Mouse (Mus musculus): ENCODE results near the gene Mical3. TPM values are rescaled to one million over a fixed set of nuclear protein-coding genes. Genes with fewer than 3 reads are reported as not detected.
A peak's percentile ranks its signal among the peaks of the same experiment; 100 is the strongest.

The Mical3 gene
- 100 to 1,000 TPM in 1 of 2 experiments, 10 to 100 TPM in 1; 88.3 to 103 TPM for total RNA-seq (2021)

DNA sequence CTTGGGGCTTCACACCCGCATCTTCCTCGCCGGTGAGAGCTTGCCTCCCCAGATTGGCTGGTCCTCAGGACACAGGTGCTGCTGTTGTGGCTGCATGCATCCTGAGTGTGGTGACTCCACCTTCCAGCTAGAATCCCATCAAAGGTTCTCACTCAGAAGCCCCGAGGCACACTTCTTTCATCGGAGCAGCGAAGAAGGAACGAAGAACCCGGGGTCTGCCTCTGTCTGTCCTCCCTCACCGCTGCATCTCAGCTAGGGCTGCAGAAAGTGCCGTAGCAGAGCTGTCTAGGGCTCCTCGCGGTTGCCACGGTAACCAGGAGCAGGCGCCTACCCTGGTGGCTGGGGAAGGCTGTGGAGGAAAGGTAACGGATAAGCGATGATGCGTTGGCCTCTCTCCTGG is at the start of gene Mical3:
Gene Mical3, minus strand, starts transcription at position 227 of the 400 bp plus-strand sequence.
- peak; percentile 67 to 72 for DNase-seq

DNA sequence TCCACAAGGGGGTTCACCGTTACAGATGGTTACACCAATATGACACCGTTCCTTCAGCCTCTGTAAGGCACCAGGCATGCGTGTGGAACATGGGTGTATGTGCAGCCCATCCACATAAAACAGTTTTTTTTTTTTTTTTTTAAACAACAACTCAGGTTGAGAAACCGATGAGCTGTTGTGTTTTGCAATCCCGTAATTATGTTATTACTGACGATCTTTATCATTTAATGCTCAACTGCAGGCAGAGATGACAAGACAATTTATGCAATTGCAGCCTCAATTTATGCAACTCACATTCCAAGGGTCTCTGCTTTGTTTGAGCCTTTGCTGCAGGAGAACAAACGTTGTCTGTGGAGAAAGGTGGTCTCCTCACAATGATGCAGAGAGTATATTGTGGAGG is 49.0 kb upstream of the Mical3 start:
- DNase-seq = no peak

DNA sequence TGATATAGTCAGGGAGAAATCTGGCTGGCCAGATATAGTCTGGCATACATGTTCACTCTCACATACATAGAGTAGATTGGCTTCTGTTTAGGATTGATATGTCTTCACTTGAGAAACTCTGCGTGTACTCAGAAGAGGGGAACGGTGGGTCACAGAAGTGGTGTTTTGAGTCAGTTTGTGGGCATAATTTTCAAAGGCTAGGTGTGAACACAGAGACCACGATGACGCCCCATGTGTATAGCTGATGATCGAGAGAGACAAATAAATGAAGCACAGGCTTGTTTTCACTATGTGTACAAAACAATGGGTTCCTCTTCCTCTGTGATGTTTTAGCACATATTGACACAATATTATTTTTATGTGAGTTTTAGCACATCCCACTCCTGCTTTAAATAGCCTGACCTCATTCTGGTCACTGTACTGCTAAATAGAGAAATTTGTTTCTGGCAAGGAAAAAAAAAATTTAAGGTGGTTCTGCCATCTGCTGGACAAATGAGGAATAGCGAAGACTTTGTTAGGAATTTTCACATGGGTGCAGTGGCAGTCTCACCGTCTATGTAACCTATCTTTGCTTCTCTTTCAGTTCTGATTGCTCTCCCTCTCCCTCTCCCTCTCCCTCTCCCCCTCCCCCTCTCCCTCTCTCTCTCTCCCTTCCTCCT is 48.0 kb upstream of the Mical3 start:
- peak in 1 of 2 experiments; percentile 57 for DNase-seq

DNA sequence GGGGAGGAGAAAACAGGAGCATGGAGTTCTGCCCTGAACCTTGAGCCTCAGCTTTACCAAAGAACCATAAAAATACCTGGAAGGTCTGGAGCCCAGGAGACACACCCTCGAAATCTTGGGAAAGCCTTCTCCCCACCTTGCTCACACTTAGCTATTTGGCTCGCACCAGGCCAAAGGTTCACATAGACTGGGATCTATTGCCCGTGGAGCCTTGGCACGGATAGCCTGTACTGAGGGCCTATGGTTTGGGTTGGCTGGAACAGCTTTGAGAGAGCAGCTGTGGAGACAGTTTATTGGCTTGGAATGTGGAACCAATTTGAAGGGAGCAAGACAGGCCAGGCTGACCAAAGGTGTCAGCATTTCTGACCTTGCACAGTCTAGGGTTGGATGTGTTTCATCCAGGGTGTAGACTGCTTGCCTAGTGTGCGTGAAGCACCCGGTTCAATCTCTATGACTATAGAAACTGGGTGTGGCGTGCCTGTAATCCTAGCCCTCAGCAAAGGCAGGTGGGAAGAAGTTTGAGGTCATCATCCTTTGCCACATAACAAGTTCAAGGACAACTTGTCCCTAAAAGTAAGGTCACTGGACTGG is 46.4 kb upstream of the Mical3 start:
- no peak for DNase-seq

DNA sequence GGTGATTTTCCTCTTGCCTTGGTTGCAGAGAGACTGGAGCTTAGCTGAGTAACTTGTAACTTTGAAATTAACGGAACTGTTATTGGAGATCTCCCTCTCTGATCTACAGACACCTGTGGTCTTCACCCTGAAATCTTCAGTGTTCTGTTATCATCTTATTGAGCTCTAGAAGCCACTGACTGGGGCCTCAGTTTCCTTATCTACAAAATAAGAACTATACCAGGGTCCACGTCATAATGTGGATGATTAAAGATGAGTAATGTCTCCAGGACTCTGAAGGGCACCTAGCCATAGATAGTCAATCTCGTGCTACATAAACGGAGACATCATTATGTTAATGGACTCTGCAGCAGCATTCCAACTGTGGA is 45.9 kb upstream of the Mical3 start:
- no peak for DNase-seq

DNA sequence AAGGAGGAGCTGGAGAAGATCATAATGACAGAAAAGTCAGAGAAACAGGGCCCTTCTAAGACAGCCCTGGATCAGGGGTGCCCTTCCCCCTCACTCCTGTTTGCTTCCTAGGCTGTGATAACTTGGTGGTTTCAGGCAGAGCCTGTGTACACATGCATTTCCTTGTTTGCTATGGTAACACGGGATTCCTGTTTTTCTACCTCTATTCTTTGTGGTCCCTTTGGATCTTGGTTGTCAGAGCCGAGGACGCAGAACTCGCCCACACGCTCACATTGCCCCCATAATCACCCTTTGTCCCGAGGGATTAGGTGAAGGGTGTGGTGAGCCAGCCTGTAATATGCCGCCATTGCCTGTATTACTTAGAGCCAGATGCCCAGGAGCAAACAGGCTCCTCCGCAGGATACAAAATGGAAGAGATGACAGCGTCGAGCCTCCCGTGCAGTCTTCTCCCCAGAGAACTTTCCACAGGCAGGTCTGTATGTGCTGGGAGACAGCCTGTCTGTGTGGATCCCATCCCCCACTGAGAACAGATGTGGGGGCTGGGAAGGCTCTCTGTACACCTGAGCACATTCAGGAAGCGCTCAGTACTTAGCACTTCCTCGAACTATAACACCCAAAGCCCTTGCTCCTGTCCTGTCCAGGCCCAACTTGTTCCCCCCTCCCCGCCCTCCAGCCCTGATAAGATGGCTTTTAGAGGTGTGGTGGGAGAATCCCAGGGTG is 45.4 kb upstream of the Mical3 start:
- DNase-seq = no peak

DNA sequence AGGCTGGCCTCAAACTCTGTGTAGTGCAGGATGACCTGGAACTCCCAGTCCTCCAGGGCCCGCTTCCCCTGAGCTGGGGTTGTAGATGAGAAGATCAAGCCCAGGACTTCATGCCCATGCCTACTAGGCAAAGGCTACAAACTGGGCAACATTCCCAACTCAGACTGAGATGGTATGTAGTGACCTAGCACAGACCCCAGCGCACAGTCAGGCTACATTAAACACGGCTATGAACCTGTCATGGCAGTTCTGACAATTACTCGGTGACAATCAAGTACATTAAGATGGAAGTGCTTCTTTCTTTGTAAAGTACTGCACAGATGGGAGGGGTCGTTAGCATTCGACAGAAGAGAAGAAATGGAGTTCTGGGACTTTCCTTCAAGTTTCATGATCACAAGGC is 44.0 kb upstream of the Mical3 start:
- no peak for DNase-seq

DNA sequence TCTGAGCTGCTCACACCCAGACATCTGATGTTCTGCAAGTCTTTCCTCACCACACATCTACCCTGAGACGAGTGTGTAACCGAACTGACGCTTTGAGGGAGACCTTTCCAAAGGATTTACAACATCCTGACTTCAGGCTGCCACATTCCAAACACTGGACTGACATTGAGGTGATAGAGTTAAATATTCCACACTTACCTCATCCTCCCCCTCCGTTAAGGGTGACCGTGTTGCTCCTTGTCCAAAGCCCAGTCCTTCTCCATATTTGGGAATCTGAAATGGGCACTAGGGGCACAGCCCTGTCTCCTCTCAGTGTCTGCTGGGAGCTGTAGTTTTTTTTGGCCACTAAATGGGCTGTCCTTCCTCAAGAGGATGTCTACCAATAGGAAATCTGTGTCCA is 42.7 kb upstream of the Mical3 start:
- DNase-seq = no peak

DNA sequence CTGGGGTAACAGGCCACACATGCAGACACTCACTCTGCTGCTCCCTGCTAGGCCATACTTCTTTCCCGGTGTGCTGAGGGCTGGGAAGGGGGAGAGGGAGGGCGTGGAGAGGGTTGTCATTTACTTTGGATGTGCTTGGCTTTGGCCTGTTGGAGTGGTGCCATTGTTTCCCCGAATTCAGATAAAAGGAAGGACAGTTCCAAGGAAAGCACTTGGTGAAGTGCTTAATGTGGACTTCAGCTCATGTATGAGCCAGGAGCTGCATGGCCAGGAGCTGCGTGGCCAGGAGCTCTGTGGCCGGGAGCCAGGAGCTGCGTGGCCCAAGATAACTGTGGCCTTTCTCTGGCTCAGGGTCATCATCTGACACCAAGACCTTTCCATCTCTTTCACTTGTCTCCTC is 40.3 kb upstream of the Mical3 start:
- no peak for DNase-seq

DNA sequence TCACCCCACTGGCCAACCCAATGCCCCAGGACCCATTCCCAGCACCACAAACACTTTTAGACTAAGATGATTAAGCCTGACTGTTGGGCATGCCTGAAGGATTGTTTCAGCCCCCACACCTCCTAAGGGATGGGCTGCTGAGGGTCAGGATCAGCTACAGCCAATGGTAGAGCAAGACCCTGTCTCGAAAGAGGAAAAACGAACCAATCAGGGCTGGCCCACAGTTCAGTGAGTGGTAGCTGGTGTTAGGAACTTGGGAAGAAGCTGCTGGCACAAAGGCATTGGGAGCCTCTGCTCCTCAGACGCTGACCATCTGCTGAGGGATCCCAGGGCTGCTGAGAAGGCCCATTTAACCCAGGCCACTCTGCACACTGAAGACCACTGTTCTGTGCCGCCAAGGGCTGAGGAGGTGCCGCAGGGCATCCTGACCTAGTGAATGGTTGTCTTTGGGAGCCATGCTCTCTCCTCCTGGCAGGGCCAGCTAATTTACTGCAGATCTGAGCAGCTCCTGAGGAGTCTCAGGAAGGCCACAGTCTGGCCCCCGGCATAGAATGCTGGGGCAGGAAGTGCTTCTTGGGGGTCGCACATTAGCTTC is 36.7 kb upstream of the Mical3 start:
- DNase-seq = no peak

DNA sequence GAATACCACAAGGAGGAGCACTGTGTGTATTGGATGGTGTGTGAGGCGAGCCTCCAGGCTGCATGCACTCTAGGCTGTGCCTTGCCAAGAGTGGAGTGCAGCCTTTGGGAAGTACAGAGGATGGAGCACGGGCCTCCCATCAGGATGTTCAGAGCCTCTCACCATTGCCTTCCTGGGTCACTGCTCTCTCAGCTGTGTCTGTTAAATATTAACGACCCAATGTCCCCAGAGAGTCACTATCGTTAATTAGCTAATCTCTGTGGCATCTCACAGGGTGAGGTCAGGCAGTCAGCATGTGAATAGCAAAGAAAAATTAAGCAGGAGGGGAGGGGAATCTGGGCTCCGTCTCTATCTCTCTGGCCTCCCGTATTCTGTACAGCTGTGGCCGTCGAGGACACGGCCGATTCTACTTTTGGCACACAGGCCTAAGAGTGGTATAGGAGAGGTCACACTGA is 35.3 kb upstream of the Mical3 start:
- no peak for DNase-seq

DNA sequence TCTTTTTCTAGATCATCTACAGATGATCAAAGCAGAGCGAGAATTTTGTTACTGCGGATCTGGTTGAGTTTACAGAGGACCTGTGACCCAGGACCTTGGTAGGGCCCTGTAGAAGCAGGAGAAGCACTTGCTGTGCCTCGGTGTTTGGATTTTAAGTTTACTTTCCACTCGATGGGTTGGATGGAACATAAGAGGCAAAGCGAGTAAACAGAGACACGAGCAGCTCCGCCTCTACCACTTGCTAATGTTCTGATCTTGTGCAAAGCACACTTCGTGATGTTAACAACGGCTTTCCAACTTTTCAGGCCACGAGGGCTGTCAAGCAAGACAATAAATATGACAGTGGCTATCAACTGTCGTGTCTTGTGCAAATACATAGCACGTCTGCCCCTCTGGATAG is 31.8 kb upstream of the Mical3 start:
- DNase-seq = no peak

DNA sequence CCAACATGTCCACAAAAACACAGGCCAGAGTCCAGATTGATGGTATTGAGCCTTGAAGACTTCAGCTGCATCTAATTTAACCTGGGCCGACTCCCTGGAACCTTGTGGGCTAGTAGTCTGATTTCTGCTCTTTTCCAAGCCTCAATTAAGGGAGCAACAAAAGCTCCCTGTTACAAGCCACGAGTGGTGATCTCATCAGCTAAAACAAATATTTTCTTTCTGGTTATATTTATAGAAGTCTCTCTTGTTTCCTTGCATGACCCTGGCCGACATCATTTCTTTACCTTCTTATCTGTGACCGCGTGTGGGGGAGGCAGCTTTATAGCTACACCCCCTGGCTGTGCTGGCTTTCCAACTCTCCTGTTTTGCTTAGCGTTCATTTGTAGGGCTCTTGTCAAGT is 29.3 kb upstream of the Mical3 start:
- no peak for DNase-seq

DNA sequence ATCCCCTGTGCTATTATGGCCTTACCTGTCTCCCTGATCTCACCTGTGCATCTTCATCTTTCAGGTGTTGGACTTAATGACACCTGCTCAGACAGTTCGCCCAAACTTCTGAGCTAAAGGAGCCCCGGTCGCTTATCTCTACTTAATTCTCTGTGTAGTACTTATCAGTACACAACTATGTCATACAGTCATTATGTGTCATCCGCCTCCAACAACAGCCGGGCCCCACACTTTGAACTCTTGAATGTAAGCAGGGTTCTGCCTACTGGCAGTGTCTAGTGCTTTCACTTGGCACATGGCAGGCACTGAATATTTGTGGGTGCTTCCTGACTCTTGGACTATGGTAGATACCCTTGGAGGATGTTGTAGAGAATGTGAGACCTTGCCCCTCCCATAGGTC is 28.8 kb upstream of the Mical3 start:
- no peak for DNase-seq

DNA sequence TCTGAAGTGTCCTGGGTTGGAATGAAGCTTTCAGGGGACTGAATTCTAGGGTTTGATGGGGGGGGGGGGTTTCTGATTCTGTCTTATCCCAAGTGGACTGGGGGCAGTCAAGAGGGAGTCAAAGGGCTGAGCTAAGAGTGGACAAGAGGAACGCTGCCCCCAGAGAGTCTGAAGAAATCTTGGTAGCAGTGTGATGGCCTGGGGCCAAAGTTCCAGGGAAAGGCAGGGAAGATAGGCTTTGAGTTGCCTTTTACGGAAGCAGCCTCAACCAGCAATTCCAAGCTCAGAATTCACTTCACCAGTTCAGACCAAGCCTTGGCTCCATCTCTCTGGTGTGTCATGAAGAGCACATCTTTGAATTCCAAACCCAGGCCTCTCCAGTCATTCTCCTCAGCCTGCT is 25.2 kb upstream of the Mical3 start:
- DNase-seq = no peak

DNA sequence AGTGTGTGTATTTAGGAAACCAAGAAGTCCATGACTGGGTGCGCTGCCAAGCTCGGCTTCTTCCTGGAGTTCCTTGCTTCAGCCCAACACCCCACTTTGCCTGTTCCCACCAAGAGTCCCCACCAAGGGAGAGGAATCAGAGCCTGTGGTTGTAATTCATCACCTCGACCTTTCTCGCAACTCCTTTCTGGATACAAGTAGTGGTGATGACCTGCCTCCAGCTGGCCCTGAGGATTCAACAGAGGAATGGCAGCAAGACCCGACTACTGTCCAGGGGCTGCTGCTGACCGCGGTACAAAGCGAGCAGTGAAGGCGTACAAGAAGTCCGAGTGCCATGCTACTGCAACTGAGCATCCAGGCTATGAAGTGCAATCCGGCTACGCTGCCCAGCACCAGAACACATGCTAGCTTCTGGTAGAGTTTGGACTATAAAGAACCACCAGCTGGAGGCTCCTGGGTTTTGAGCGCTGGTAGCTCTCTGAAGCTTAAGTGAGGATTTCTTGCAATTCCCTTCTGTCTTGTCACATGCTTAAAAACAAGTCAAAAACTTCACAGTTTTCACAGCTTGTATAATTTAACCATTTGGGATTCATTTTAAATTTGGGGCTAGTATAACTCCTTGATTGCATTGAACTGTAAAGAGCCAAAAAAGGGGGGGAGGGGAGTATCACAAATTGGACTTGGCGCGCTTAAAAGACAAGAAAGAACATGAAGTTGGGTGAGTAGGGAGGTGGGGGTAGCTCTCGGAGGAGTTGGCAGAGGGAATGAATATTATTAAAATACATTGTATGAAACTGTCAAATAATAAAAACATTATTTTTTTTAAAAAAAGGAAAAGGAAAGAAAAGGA is 23.9 kb upstream of the Mical3 start:
- no peak for DNase-seq

DNA sequence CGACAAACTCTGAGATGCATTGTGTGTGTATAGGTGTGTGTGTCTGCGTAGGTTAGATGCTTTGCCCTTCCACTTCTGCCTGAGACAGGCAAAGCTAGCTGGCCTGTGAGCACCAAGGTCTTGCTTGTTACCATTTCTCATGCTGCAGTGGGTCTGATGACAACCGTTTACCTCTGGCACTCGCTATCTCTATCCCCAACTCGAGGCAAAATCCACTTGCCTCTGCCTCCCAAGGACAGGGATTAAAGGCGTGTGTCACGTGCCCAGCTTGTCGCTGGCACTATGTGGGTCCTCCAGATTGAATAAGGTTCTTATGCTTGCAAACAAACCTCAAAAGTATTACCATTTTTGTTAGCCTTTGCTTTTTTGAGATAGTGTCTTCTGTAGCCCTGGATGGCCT is 22.4 kb upstream of the Mical3 start:
- no peak for DNase-seq

DNA sequence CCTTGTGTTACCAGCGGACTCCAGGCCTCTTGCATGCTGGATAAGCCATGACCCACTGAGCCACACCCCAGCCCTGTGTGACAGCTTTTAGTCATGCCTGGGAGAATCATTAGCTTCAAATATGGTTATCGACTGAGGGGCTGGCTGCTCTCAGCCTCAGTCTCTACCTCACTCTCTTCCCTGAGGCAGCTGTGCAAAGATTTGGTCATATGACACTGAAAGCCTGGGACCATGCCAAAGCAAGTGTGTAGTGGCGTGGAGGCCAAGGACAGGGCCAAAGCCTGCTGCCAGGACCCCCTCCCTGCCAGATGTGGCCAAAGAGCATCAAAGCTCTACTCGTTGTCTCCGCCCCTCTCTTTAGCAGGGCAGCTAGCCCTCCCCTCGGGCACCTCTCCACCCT is 20.9 kb upstream of the Mical3 start:
- no peak for DNase-seq

DNA sequence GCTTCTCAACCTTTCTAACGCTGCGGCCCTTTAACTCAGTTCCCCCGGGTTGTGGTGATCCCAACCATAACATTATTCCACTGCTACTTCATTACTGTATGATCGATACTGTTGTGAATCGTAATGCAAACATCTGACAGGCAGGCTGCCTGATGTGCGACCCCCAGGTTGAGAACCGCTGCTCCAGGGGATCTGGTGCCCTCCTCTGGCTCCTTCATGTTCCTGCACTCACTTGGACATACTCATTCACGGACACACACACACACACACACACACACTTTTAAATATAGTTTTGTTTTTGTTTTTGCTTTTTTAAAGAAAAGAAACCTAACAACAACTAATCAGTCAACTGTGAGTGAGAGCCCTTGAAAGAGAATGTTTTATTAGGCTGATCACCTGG is 19.3 kb upstream of the Mical3 start:
- DNase-seq = no peak

DNA sequence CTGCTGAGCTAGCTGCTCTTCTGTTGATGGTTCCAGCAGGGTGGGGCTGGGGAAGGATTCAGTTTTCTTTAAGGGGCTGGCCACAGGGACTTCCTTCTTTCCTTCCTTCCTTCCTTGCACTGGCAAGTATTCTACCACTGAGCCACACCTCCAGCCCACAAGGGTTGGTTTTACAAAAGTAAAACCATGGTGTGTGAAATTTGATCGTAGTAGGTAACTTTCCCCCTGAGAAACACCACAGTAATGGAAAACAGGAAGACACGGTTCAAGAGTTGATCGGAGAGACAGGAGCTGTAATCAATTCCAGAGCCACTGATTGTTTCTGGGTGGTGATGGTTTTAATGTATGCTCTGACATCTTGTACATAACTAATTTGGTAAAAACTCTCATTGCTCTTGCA is 18.6 kb upstream of the Mical3 start:
- DNase-seq = no peak

DNA sequence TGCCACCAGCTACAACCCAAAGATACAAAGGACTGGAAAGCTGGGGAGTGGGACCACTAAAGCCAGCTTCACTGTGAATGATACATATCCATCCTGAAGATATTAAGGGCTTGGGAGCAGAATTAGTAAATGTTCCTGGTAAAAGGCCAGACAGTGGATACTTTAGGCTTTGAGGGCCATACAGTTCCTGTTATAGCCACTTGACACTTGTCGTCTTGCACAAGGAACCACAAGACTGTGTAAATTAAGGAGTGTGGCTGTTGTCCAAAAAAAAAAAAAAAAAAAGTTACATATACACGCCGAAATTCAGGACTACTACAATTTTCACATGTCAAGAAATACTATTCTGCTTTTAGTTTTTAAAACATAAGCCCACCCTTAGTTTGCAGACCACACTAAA is 17.6 kb upstream of the Mical3 start:
- no peak for DNase-seq

DNA sequence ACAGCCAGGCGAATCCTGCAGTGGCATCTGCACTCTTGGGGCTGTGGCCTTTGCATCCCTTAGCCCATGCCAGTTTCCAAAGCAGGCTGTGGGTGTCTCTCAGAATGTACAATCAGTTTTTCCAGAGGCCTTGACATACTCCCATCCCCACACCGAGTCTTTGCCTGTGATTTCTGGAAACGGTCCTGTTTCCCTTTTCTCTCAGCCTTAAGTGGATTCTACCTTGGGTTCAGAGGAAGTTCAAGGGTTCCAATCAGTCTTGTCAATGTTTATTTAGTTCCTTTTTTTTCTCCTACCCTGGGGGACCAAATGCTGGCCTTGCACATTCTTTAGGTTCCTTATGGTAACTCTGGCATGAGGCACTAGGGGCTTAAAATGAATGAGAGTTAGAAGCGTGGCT is 16.0 kb upstream of the Mical3 start:
- no peak for DNase-seq

DNA sequence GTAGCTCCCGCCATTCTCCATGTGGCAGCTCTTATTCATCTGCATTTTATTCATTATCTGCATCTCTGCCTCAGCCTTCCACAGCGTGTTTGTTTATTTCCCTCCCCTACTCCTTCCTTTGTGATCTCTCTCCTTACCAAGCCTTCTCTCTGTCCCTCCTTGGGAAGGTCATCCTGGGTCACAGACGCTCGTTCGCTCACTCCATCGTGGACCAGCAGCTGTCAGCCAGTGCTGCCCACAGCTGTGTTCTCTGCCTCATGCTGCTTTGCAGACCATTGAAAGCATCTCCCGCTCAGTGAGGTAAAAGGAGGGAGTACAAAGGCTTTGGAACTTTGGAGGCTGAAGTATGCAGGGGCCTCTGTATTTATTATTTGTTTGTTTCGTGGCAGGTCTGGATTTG is 15.1 kb upstream of the Mical3 start:
- DNase-seq = no peak

Measured in layer of hippocampus, postnatal 36 days (tissue).